Mouse (Mus musculus): ENCODE measurements around the gene Uck2.

Gene Uck2

GRCm38 (mm10) chr1:167259702-167260101 is 25.4 kb downstream of the Uck2 start:
- Histone ChIP-seq H3K36me3 (ENCODE audit: insufficient read depth, low read length) (peaks cover 62% of the 10 kb centered on the region), H3K4me1 (replicated peaks; ENCODE audit: low read depth, low read length) (peaks cover 89% of the 10 kb centered on the region), H3K4me3 (replicated peaks; ENCODE audit: low read length) (no peak overlapping the region), H3K9me3 (ENCODE audit: low read length) (no peaks in the 10 kb centered on the region), H3K27me3 (ENCODE audit: insufficient read depth, low read length) (no peaks in the 10 kb centered on the region)
- TF ChIP-seq POU5F1 (IDR thresholded peaks at IDR 0.05; ENCODE audit: borderline replicate concordance, low read length) (no peak), NANOG (IDR thresholded peaks at IDR 0.05; ENCODE audit: borderline replicate concordance, low read length) (no peak), CTCF (conservative IDR thresholded peaks at IDR 0.05; ENCODE audit: low read length) (no peak)

- H3K4me1 ChIP-seq (replicated peaks; ENCODE audit: low read depth, low read length): peaks cover 88% of the 10 kb centered on the region
- no peak for TF ChIP-seq CTCF (conservative IDR thresholded peaks at IDR 0.05; ENCODE audit: low read length)
- TF ChIP-seq NANOG (IDR thresholded peaks at IDR 0.05; ENCODE audit: borderline replicate concordance, low read length): no peak
- no peak for TF ChIP-seq POU5F1 (IDR thresholded peaks at IDR 0.05; ENCODE audit: borderline replicate concordance, low read length)
- no peaks in the 10 kb centered on the region for H3K27me3 ChIP-seq (ENCODE audit: insufficient read depth, low read length)
- H3K9me3 ChIP-seq (ENCODE audit: low read length): no peaks in the 10 kb centered on the region
- no peak overlapping the region for H3K4me3 ChIP-seq (replicated peaks; ENCODE audit: low read length)
- peaks cover 48% of the 10 kb centered on the region for H3K36me3 ChIP-seq (ENCODE audit: insufficient read depth, low read length)
These were observed 28.3 kb downstream of the Uck2 start for GRCm38 (mm10) chr1:167256724-167257302.

- Histone ChIP-seq H3K4me3 (replicated peaks; ENCODE audit: low read length) (no peak overlapping the region), H3K9me3 (ENCODE audit: low read length) (no peaks in the 10 kb centered on the region), H3K36me3 (ENCODE audit: insufficient read depth, low read length) (peaks cover 43% of the 10 kb centered on the region), H3K27me3 (ENCODE audit: insufficient read depth, low read length) (no peaks in the 10 kb centered on the region), H3K4me1 (replicated peaks; ENCODE audit: low read depth, low read length) (peaks cover 89% of the 10 kb centered on the region)
- TF ChIP-seq NANOG (IDR thresholded peaks at IDR 0.05; ENCODE audit: borderline replicate concordance, low read length) (no peak), CTCF (conservative IDR thresholded peaks at IDR 0.05; ENCODE audit: low read length) (no peak), POU5F1 (IDR thresholded peaks at IDR 0.05; ENCODE audit: borderline replicate concordance, low read length) (no peak)
These were observed 31.5 kb downstream of the Uck2 start for GRCm38 (mm10) chr1:167253579-167253978.

GRCm38 (mm10) chr1:167249881-167250280 is 35.2 kb downstream of the Uck2 start:
- H3K4me1 ChIP-seq (replicated peaks; ENCODE audit: low read depth, low read length): peaks cover 98% of the 10 kb centered on the region
- H3K36me3 ChIP-seq (ENCODE audit: insufficient read depth, low read length): peaks cover 53% of the 10 kb centered on the region; the same call in 1 of the 2 replicates
- no peaks in the 10 kb centered on the region for H3K9me3 ChIP-seq (ENCODE audit: low read length)
- TF ChIP-seq CTCF (conservative IDR thresholded peaks at IDR 0.05; ENCODE audit: low read length): no peak
- no peak for TF ChIP-seq NANOG (IDR thresholded peaks at IDR 0.05; ENCODE audit: borderline replicate concordance, low read length)
- no peak for TF ChIP-seq POU5F1 (IDR thresholded peaks at IDR 0.05; ENCODE audit: borderline replicate concordance, low read length)
- H3K4me3 ChIP-seq (replicated peaks; ENCODE audit: low read length): peak overlapping the region; percentile 53
- H3K27me3 ChIP-seq (ENCODE audit: insufficient read depth, low read length): no peaks in the 10 kb centered on the region

GRCm38 (mm10) chr1:167249252-167249651 is 35.9 kb downstream of the Uck2 start:
- H3K4me1 ChIP-seq (replicated peaks; ENCODE audit: low read depth, low read length): peaks cover 98% of the 10 kb centered on the region
- H3K4me3 ChIP-seq (replicated peaks; ENCODE audit: low read length): peak overlapping the region; percentile 53
- no peaks in the 10 kb centered on the region for H3K27me3 ChIP-seq (ENCODE audit: insufficient read depth, low read length)
- TF ChIP-seq NANOG (IDR thresholded peaks at IDR 0.05; ENCODE audit: borderline replicate concordance, low read length) (no peak), POU5F1 (IDR thresholded peaks at IDR 0.05; ENCODE audit: borderline replicate concordance, low read length) (no peak), CTCF (conservative IDR thresholded peaks at IDR 0.05; ENCODE audit: low read length) (no peak)
- H3K9me3 ChIP-seq (ENCODE audit: low read length): no peaks in the 10 kb centered on the region
- H3K36me3 ChIP-seq (ENCODE audit: insufficient read depth, low read length): peaks cover 54% of the 10 kb centered on the region; the same call in 1 of the 2 replicates

GRCm38 (mm10) chr1:167247886-167248285 is 37.2 kb downstream of the Uck2 start:
- Histone ChIP-seq H3K27me3 (ENCODE audit: insufficient read depth, low read length) (no peaks in the 10 kb centered on the region), H3K9me3 (ENCODE audit: low read length) (no peaks in the 10 kb centered on the region), H3K36me3 (ENCODE audit: insufficient read depth, low read length) (peaks cover 58% of the 10 kb centered on the region; the same call in 1 of the 2 replicates), H3K4me1 (replicated peaks; ENCODE audit: low read depth, low read length) (peaks cover 100% of the 10 kb centered on the region), H3K4me3 (replicated peaks; ENCODE audit: low read length) (no peak overlapping the region)
- TF ChIP-seq POU5F1 (IDR thresholded peaks at IDR 0.05; ENCODE audit: borderline replicate concordance, low read length) (no peak), CTCF (conservative IDR thresholded peaks at IDR 0.05; ENCODE audit: low read length) (no peak), NANOG (IDR thresholded peaks at IDR 0.05; ENCODE audit: borderline replicate concordance, low read length) (no peak)

GRCm38 (mm10) chr1:167246976-167247375 is 38.1 kb downstream of the Uck2 start:
- H3K36me3 ChIP-seq (ENCODE audit: insufficient read depth, low read length): peaks cover 54% of the 10 kb centered on the region; the same call in 1 of the 2 replicates
- no peaks in the 10 kb centered on the region for H3K27me3 ChIP-seq (ENCODE audit: insufficient read depth, low read length)
- no peaks in the 10 kb centered on the region for H3K9me3 ChIP-seq (ENCODE audit: low read length)
- H3K4me3 ChIP-seq (replicated peaks; ENCODE audit: low read length): no peak overlapping the region
- no peak for TF ChIP-seq POU5F1 (IDR thresholded peaks at IDR 0.05; ENCODE audit: borderline replicate concordance, low read length)
- TF ChIP-seq CTCF (conservative IDR thresholded peaks at IDR 0.05; ENCODE audit: low read length): no peak
- TF ChIP-seq NANOG (IDR thresholded peaks at IDR 0.05; ENCODE audit: borderline replicate concordance, low read length): no peak
- H3K4me1 ChIP-seq (replicated peaks; ENCODE audit: low read depth, low read length): peaks cover 100% of the 10 kb centered on the region

- peaks cover 49% of the 10 kb centered on the region; the same call in 1 of the 2 replicates for H3K36me3 ChIP-seq (ENCODE audit: insufficient read depth, low read length)
- no peak overlapping the region for H3K4me3 ChIP-seq (replicated peaks; ENCODE audit: low read length)
- TF ChIP-seq POU5F1 (IDR thresholded peaks at IDR 0.05; ENCODE audit: borderline replicate concordance, low read length) (no peak), NANOG (IDR thresholded peaks at IDR 0.05; ENCODE audit: borderline replicate concordance, low read length) (no peak), CTCF (conservative IDR thresholded peaks at IDR 0.05; ENCODE audit: low read length) (no peak)
- H3K27me3 ChIP-seq (ENCODE audit: insufficient read depth, low read length): no peaks in the 10 kb centered on the region
- no peaks in the 10 kb centered on the region for H3K9me3 ChIP-seq (ENCODE audit: low read length)
- H3K4me1 ChIP-seq (replicated peaks; ENCODE audit: low read depth, low read length): peaks cover 100% of the 10 kb centered on the region
These were observed 38.8 kb downstream of the Uck2 start for GRCm38 (mm10) chr1:167246275-167246674.

All from E14TG2a.4 (cell line).